Mouse (Mus musculus): ENCODE data around the gene Tyro3.
A peak's percentile ranks its signal among the peaks of the same experiment; 100 is the strongest.

Tyro3 gene

DNA sequence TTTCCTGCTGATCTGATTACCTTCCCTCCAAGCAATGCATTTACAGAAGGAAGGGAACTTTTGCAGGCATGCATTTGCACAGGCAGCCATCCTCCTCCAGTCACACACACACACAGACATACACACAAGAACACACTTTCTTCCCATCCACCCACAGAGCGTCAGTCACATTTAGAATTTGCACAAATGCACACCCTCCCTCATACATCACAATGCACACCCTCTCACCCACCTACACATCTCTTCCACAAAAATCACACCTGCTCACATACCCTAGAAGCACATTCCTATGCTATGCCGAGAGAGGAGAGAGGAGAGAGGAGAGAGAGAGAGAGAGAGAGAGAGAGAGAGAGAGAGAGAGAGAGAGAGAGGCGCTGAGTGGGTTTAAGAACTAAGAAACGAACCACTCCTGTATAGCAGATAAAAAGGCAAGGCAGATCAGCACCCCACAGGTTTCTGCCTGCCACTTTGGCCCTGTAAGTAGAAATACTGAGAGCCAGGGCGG lies at the start of gene Tyro3:
TSS of gene Tyro3 (plus strand) at position 455 of the 505 bp plus-strand sequence.
- DNase-seq (ENCODE audit: low read depth, low spot score) = no peak

DNA sequence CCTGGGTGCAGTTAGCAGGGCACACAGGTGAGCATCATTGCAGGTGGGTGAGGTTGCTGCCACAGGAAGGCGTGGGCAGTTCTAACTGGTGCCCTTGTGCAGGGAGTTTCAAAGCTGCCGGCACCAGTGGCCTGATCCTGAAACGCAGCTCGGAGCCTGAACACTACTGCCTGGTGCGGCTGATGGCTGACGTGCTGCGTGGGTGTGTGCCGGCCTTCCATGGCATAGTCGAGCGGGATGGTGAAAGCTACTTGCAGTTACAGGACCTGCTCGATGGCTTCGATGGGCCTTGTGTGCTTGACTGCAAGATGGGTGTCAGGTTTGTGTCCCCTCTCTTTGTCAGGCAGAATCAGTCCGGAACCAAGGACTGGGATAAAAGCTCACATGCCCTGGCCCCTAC lies 48.3 kb upstream of the Tyro3 start:
- no peak for DNase-seq (ENCODE audit: low read depth, low spot score)

DNA sequence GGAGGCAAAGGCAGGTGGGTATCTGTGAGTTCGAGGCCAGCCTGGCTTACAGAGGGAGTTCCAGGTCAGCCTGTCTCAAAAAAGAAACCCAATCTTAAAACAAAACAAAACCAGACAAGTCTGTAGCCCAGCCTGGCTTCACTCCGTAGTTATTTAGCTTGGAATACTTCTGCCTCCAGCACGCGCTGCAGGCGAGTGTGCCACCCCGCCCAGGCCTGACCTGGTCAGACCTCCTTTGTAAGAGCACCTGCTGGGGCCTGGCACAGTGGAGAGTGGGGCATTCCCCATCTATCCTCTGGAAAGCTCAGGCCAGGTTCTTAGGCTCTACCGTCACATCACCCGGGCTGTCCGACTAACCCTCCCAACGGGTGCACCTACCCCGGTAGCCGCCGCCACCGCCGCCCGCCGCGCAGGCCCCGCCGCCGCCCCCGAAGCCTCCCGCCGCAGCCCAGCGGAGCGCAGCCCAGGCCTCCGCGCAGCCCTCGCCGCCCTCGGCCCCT lies 39.9 kb upstream of the Tyro3 start:
- no peak for DNase-seq (ENCODE audit: low read depth, low spot score)

DNA sequence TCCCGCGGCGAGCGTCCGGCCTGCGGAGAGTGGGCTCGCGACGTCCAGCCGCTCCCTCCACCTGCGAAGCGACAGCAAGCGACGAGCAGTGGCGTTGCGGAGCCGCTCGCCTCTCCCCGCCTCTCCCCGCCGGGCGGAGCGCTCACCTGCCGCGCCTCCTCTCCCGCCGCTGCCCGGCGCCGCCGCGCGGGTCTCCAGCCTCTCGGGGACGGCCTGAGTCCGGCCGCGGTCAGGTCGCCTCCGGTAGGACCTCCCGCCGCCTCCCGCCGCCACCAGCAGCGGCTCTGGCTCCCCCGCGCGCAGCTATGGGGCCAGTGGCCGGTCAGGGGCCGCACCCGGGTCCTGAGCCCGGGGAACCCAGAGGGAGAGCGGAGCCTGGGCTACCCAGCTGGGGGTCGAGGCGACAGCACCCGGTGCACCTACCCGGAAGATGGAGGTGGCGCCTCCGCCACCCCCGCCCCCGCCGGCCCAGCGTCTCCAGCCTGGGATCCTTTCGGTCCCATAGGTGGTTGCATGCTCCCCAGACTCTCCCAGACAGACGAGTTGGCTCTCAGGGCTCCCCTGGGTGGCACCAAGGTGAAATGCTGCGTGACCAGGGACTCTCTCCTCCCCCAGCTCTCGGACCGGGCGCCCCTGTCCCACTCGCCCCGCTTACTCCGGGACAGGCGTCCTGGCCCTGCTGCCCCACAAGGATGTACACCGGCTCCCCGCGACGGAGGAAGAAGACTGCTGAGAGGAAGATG lies 39.3 kb upstream of the Tyro3 start:
- DNase-seq (ENCODE audit: low read depth, low spot score) = no peak

DNA sequence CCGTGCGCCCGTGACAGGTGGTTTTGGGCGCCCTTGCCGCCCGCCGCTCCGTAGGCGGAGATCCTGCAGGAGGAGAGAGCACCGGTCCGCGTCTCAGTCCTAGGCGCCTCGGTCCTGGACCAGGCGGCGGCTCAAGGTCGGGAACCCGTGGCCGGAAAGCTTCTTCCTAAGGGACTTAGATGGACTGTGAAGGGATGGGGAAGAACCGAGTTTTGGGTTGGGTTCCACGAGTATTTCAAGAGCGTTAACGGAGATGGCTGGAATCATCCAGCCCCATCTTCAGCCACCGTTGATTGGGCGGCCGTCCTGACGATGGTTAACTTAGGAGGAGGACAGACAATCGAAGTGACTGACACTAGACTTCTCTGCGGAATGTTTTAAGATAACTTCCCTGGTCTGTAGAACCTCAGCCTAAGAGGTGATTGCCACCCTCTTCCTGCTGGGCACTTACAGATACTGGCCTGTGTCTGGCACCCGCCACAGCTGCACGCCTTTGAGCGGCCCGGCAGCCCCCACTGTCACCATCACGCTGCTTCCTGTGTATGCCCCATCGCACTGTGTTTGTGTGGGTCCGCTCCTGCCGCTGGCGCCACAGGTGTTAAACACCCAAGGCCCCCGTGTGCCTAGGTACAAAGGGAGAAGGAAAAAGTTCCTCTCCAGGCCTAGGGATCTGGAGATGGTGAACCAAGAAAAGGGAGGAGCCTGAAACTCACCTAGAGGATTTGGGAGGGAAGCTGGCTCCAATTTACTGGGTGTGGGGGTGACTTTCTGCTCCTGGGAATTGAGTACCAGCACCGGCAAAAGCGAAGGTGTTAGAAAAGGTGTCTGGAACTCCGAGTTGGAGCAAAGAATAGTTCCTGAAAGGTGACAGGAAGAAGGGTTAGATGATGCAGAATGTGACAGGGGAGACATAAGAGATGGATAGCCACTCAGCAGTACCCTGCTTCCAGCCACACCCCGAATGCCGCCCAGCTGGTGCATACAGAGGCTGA lies 38.4 kb upstream of the Tyro3 start:
- no peak for DNase-seq (ENCODE audit: low read depth, low spot score)

DNA sequence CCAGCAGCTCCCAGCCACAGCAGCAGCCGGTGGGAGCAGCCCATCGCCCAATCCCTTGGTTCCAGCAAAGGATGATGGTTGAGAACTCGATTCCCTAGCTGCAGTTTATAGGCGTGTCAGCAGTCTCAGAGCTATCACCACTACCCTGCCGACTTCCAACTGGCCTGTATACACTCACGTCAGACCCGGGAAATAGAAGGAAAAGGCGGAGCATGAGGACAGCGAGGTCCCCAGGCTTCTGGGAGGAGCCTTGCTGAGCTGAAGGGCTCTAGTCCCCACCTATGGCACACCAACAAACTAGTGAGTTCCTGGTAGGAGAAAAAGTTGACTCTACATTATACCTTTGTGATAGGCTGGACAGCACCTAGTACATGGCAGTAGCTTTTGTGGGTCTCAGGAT lies 37.3 kb upstream of the Tyro3 start, which contains the start of gene Ltk:
TSS of gene Ltk (minus strand) at position 181 of the 400 bp plus-strand sequence.
- DNase-seq (ENCODE audit: low read depth, low spot score) = no peak

DNA sequence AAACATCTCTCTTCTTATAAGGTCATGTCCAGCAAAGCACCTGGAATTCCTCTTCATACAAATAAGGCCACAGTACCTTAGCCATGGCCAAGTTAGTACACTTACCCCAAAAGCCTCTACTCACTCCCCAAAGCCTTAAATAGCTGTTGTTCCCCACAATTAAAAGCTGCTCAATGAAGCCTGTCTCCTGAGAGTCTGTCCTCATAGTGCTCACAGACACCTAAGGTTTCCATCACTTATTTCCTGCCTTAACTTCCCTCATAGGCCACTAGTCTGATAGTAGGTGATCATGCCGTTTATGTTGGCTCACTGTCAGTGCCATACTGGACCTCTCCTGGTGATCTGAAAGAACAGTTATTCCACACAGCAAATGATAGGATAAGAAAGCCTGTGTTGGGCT lies 35.3 kb upstream of the Tyro3 start:
- DNase-seq (ENCODE audit: low read depth, low spot score) = no peak

DNA sequence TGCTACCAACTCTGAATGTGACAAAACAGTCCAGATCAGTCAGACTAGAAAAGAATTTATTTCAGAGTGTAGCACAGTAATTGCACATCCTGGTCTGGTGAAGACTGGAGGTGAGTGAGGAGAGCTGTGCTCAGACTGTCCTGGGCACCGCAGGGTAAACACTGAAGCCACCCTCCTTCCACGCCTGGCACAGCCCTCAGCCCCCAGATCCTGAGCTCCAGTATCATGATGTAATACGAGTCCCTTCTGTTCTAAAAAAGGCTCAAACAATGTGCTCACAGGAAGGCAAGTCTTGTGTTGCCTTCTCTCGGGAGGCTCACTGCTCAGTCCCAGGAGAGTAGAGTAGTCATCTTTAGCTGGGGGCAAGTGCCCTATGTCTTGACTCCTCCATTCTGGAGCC lies 33.6 kb upstream of the Tyro3 start:
- no peak for DNase-seq (ENCODE audit: low read depth, low spot score)

DNA sequence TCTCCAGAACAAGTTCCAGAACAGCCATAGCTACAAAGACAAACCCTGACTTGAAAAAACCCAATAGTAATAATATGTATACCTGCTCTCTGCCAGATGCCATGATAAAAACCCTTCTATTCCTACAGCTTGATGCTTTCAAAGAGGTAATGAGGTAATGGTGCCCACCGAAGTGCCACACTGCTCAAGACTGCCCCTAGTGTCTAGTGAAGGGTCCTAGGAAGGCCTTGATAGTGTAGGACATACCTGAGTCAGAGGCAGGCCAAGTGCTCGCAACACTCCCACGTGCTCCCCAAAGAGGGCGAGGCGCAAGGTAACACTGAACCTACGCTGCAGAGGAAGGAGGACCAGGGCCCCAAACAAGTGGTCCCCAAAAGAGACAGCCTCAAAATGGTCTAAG lies 30.3 kb upstream of the Tyro3 start:
- DNase-seq (ENCODE audit: low read depth, low spot score) = no peak

DNA sequence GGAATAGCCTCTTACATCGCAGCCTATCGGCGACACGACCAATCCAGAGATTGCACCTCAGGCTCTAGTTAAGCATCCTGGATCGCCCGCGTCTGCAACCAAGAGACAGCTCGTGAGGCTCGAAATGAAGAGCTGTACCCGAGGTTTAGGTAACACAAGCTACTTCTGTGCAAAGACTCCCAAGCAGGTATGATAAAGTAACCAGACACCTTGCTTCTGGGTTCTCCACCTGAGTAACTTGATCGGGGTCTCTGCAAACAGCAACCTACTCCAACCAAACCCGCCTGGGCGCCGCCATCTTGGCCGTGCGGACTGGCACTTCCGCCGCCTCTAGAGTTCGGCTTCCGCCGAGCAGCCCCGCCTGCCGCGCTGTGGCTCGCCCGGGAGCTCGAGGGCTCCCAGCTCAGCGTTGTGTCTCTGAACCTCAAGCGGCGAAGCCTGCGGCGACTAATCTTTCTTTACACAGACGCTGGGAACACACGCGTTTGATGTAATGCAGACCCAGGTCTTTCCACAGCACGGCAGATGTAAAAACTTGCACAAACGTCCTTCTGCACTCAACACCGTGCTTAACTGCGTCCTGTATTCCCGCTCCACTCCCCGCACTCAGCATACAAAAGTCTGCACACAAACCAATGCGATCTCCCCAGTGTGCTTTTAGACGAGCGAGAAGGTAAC lies 10.2 kb upstream of the Tyro3 start, which contains the start of gene Rpap1:
TSS of gene Rpap1 (minus strand) at position 332 of the 678 bp plus-strand sequence.
- DNase-seq (ENCODE audit: low read depth, low spot score) = peak; percentile 65

DNA sequence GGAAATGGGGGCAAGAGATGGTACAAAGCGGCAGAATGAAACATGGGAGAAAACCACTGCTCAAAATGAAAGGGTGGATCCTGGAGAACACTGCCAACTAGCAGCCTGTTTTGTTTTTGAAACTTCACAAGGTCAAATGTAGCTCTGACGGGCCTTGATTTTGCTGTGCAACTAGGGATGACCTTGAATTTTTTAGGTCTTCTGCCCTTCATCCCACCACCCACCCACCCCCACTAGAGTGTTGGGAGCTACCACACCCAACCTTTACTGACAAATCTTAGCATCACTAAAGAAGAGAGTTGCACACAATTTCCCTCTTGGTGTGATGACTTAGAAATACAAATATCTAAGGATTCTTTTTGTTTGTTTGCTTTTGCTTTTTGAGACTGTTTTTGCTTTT lies 7.5 kb upstream of the Tyro3 start:
- DNase-seq (ENCODE audit: low read depth, low spot score) = no peak

DNA sequence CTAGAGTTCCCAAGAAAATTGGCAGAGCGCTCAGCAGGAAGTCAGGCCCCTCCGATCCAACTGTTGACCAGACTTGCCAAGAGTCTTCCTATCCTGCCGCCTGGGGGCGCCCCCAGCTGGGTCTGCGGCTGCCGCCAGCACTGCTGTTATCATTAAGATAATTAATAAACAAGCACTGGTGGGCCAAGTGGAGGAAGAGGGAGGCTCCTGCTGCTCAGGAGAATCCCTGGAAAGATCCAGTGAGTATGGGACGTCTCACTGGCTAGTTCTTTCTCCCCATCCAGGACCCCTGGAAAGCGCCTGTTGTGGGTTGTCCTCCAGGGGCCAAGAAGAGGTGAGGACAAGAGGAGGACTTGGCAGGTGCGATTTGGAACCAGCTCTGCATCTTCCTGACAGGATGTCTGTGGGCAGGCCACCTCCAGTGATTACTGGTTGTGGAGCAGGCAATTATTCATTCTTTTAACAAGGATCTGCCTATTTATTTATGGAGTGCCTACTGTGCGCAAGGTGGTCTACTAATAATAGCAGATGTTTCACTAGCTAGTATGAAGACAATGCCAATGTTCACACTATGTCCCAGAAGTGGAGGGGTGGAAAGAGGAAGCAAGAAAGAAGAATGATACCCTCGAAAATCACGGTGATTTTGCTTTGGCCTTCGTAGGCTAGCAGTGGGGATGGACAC lies 854 bp downstream of the Tyro3 start:
- DNase-seq (ENCODE audit: low read depth, low spot score) = no peak

DNA sequence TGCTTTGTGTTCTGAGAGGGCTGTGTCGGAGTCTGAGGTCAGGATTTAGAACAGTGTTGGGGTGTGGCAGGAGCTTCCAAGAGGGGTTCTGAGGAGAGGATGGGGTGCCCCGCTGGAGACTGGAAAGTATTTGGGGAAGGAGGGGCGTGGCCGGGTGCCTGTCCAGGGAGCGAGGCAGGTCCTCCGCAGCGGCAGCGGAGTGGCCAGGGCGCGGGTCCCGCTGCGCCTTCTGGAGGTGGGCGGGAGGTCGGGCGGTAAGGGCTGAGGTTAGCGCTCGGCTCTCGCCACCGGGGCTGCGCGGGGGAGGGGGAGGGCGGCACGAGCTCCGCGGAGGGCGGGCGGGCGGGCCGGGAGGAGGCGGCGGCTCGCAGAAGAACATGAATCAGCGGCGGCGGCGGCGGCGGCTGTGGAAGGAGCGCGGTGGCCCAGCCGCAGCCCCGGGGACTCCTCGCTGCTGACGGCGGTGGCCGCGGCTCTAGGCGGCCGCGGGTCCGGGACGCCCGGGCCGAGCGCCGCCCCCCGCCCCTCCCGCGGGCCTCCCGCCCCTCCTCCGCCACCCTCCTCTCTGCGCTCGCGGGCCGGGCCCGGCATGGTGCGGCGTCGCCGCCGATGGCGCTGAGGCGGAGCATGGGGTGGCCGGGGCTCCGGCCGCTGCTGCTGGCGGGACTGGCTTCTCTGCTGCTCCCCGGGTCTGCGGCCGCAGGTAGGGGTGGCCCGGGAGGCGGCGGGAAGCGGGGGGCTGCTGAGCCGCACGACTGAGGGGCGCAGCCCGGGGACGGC lies 1.8 kb downstream of the Tyro3 start:
- no peak for DNase-seq (ENCODE audit: low read depth, low spot score)

DNA sequence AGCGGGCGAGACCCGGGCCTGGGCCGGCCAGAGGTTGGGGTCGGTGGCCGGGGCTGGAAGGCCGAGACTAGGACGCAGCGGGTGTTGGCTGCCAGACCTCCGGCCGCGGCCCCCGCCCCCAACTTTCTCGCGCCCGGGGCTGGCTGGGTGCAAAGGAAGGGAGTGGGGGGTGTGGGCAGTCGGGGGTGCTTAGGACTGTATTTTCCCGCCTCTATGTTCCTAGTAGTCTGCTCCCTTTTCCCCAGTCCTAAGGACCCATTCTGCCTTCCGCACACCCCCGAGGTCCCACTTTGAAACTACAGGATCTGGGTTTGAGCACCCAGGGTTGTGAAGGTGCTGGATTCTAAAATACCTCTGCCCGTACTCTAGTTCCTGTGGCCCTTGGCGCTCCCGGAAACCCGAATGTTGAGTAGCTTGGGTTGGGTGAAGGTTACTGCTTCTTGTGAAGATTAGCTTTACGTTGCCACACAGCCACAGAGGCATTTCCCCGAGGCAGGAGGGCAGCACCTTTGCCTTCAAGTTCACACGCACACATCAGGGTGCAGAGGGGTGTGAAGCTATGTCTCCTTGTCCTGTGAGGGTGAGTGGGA lies 2.5 kb downstream of the Tyro3 start:
- no peak for DNase-seq (ENCODE audit: low read depth, low spot score)

DNA sequence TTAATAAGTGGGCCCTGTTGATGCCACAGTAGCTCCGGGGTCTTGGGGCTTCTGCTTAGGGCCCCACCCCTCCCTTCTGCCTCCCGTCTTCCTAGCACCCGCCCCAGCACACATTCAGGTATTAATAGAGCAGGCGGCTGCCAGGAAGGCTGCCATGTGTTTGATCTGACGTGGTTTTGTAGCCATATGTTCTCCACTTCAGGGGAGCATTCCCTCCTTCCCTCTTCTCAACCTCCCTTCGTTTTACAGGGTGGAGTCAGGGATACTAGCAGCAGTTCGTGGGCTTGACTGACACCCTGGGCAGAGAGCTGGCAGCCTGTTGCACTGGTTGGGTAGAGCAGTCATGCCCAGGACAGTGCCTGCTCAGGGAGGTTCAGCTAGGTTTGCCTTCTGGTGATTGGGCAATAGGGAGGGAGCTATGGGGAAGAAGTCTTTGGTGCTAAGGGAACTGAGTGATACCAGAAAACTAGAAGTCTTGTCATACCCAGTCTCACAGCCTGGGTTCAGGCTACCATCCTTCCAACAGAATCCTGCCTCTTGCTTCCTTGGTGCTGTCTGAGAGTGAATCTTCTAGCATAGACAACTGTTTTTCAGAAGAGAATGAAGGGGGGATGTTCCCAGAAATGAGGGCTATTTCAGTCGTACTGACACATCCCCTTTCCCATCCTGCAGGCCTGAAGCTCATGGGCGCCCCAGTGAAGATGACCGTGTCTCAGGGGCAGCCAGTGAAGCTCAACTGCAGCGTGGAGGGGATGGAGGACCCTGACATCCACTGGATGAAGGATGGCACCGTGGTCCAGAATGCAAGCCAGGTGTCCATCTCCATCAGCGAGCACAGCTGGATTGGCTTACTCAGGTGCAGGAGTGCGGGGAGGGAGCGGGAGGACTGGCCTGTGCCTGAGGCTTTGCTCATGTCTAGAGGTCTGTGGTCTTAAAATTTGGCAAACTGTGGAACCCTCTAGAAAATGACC lies 3.6 kb downstream of the Tyro3 start:
- DNase-seq (ENCODE audit: low read depth, low spot score) = no peak

DNA sequence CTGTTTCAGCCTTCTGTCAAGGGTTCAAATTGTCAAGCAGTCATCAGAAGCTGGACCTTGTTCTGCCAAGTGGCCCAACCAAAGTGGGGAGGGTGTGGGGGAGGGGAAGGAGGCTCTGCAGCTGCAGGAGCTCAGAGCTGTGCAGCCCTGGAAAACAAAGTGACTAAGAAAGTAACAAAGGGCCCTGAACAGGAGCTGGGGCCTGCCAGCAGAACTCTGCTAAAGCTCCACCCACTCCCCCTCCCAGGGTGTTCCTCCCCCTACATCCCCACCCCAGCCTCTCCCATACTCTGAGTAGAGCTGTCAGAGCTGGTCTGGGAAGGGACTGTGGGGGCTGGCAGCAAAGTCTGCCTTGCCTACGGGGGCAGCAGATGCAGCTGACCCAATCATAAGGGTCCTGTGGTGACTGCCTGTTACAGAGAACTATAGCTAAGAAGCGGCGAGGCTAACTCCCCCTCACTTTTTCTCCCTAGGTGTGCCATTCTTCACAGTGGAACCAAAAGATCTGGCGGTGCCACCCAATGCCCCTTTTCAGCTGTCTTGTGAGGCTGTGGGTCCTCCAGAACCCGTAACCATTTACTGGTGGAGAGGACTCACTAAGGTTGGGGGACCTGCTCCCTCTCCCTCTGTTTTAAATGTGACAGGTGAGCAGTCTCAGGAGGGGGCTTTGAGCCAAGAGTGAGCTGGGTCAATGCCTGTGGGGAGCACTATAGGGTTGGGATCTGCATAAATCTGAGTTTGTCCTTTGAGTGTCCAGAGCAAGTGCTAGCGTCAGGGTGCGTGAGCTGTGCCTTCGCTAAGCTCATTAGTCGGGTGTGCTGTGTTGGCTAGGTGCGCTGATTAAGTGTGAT lies 5.5 kb downstream of the Tyro3 start:
- DNase-seq (ENCODE audit: low read depth, low spot score) = no peak

DNA sequence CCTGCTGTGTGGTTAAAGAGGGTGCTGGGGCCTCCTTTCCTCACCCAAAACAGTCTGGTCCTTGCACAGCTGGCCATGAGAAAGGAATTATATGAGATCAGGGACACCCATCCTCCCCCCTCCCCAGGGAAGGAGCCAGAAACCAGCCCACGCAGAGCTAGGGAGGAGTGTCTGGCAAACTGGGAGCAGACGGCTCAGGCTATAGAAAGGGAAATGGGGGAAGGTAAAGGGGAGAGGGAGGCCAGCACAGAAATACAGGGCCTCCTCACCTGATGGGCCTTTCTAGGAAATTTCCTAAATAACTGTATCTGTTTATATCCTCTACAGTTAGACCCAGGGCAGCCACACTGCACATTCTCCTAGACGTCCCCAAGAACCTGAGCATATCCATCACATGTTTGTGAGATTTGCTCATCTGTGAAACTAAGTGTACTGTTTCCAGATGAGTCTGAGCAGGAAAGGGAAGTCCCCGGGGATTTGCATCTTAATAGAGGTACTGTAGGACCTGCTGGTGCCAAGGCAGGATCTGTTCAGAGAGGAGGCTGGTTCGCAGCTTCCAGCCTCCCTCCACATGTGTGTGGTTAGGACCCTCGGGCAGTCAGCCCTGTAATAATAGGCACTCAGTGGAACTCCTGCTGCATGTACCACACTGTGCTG lies 6.2 kb downstream of the Tyro3 start:
- DNase-seq (ENCODE audit: low read depth, low spot score) = no peak

Data from embryo, embryonic 11.5 days (tissue).